Mouse (Mus musculus) midbrain, embryonic 15.5 days (tissue): ENCODE data around the gene 1810037I17Rik. TPM values are rescaled to one million over a fixed set of nuclear protein-coding genes. Genes with fewer than 3 reads are reported as not detected.
A peak's percentile ranks its signal among the peaks of the same experiment; 100 is the strongest.

ENCODE experiments used
- ATAC-seq: fragments of 200-750 bp; cut with Nextera tagmentation; replicated peaks from 2 replicates; pipeline ENCODE4 v1.8.0; 2017; ENCODE audit warnings: moderate TSS enrichment
- H3K27ac ChIP-seq: fragments of 300-500 bp; sonication (generic); 2 replicates; pipeline ENCODE4 v1.5.1; 2015; ENCODE audit warnings: mild to moderate bottlenecking, inconsistent platforms
- H3K27me3 ChIP-seq: fragments of 300-500 bp; sonication (generic); replicated peaks from 2 replicates; pipeline ENCODE4 v1.6.1; 2015; ENCODE audit warnings: inconsistent platforms
- H3K36me3 ChIP-seq: fragments of 300-500 bp; sonication (generic); replicated peaks from 2 replicates; pipeline ENCODE4 v1.6.1; 2015; ENCODE audit warnings: inconsistent platforms
- H3K4me1 ChIP-seq: fragments of 300-500 bp; sonication (generic); 2 replicates; pipeline ENCODE4 v1.6.1; 2015; ENCODE audit warnings: inconsistent platforms
- H3K4me2 ChIP-seq: fragments of 300-500 bp; sonication (generic); 2 replicates; pipeline ENCODE4 v1.6.1; 2015; ENCODE audit warnings: inconsistent platforms, mild to moderate bottlenecking, moderate library complexity
- H3K4me3 ChIP-seq: fragments of 300-500 bp; sonication (generic); 2 replicates; pipeline ENCODE4 v1.5.1; 2015; ENCODE audit warnings: mild to moderate bottlenecking, inconsistent platforms
- H3K9ac ChIP-seq: fragments of 300-500 bp; sonication (generic); 2 replicates; pipeline ENCODE4 v1.6.1; 2015; ENCODE audit warnings: mild to moderate bottlenecking, inconsistent platforms
- H3K9me3 ChIP-seq: fragments of 300-500 bp; sonication (generic); 2 replicates; pipeline ENCODE4 v1.6.1; 2016; ENCODE audit warnings: inconsistent platforms
- WGBS: fragments of 180-500 bp; shearing (Covaris S2); methylation state at CpG from one replicate; pipeline ENCODE4 v1.1.7; 2015; ENCODE audit warnings: mixed read lengths; 5-methylcytosine and 5-hydroxymethylcytosine counted together
- polyA plus RNA-seq: library from polyadenylated mRNA; unstranded; fragments of >200 nt; fragmentation: Nextera tagmentation; extraction: Ambion mirVana; gene quantifications from 2 replicates; pipeline ENCODE4 v1.2.1, GENCODE M21; 2015

Gene 1810037I17Rik
- 61.9 and 65.0 TPM in 2 replicates for polyA plus RNA-seq

DNA sequence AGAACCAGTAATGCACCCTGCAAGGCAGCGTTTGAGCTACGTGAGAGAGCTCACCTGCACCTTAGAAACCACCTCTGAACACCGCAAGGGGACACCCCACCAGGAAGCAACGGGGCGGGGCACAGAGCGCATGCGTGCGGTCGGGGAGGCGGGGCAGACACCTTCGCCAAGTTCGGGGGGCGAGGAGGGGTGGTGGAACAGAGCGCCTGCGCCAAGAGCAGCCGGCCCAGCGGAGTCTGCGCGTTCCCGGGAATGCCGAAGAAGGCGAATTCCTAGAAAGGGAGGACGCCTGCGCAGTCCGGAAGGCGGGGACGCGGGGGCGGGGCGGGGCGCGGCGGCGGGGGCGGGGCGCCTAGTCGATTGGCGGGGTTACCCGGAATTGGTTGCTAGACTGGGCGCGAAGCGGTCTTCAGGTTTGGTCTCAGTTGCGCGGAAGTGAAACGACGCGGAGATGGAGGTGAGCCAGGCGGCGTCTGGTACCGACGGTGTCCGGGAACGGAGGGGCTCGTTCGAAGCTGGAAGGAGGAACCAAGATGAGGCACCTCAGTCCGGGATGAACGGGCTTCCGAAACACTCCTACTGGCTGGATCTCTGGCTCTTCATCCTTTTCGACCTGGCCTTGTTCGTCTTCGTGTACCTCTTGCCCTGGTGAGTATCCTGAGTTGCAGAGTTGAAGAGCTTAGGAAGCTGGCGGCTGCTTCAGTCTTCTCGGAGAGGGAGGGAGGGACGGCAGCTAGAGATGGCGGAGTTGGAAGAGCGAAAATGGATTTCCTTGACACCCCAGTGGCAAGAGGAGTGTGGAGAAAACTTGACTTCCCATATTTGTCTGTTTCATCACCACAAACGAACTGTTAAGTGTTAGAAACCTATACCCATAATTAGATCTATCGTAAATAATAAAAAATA, at the start of gene 1810037I17Rik:
TSS of gene 1810037I17Rik (plus strand) at position 195 of the 906 bp plus-strand sequence.
- Histone ChIP-seq H3K4me1 (peaks cover 12% of the 10 kb centered on the region), H3K27ac (peak within 1 kb of the TSS; percentile 82), H3K36me3 (no peaks in the 10 kb centered on the region), H3K4me3 (peak within 1 kb of the TSS; percentile 68), H3K9me3 (no peaks in the 10 kb centered on the region), H3K4me2 (peak within 1 kb of the TSS; percentile 63), H3K9ac (peak within 1 kb of the TSS; percentile 58), H3K27me3 (no peaks in the 10 kb centered on the region)
- under 1% methylated on average over 68 of the region's 68 CpGs for WGBS
- ATAC-seq = peak; percentile 100

DNA sequence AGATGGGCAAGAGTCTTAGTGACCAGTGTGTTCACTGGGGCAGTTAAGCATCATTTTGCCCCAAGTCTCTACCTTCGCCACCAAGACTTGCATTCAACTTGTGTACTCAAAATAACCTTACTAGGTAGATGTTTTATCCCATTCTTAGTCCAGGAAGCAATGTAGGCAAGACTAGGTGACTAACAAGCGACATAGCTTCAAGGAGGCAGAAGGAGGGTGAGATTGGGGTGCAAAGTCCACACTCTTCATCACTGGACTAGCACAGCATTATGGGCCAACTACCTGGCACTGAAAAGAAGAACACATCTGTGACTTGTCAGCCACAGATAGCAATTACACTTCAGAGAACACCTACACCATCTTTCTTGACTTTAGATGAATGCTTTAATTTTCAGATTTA, 47.1 kb upstream of the 1810037I17Rik start:
- Histone ChIP-seq H3K4me2 (no peak overlapping the region), H3K4me1 (no peaks in the 10 kb centered on the region), H3K27me3 (no peaks in the 10 kb centered on the region), H3K4me3 (no peak overlapping the region), H3K27ac (no peak overlapping the region), H3K9me3 (no peaks in the 10 kb centered on the region), H3K9ac (no peak overlapping the region), H3K36me3 (no peaks in the 10 kb centered on the region)
- WGBS = 97% methylated on average over 2 of the region's 2 CpGs
- no peak for ATAC-seq

GRCm38 (mm10) chr3:122877543-122877942, 46.5 kb upstream of the 1810037I17Rik start:
- no peak overlapping the region for H3K9ac ChIP-seq
- ATAC-seq = no peak
- H3K9me3 ChIP-seq = no peaks in the 10 kb centered on the region
- H3K4me3 ChIP-seq = no peak overlapping the region
- H3K27me3 ChIP-seq = no peaks in the 10 kb centered on the region
- H3K27ac ChIP-seq = no peak overlapping the region
- H3K4me2 ChIP-seq = no peak overlapping the region
- H3K4me1 ChIP-seq = no peaks in the 10 kb centered on the region
- 93% methylated on average over 3 of the region's 3 CpGs for WGBS
- no peaks in the 10 kb centered on the region for H3K36me3 ChIP-seq

GRCm38 (mm10) chr3:122878705-122879315, 45.2 kb upstream of the 1810037I17Rik start:
- 87% methylated on average over 8 of the region's 8 CpGs for WGBS
- ATAC-seq = no peak

GRCm38 (mm10) chr3:122887505-122888301, 36.3 kb upstream of the 1810037I17Rik start:
- Histone ChIP-seq H3K4me1 (no peaks in the 10 kb centered on the region), H3K4me2 (no peak overlapping the region), H3K9me3 (no peaks in the 10 kb centered on the region), H3K9ac (no peak overlapping the region), H3K27me3 (no peaks in the 10 kb centered on the region), H3K4me3 (no peak overlapping the region), H3K36me3 (no peaks in the 10 kb centered on the region), H3K27ac (no peak overlapping the region)
- no peak for ATAC-seq
- WGBS = 76% methylated on average over 4 of the region's 4 CpGs

More at GRCm38 (mm10) chr3:122878705-122879315, 45.2 kb upstream of the 1810037I17Rik start:
- no peaks in the 10 kb centered on the region for H3K9me3 ChIP-seq
- H3K36me3 ChIP-seq = no peaks in the 10 kb centered on the region
- no peaks in the 10 kb centered on the region for H3K27me3 ChIP-seq
- H3K4me3 ChIP-seq = no peak overlapping the region
- no peak overlapping the region for H3K9ac ChIP-seq
- no peak overlapping the region for H3K27ac ChIP-seq
- no peaks in the 10 kb centered on the region for H3K4me1 ChIP-seq
- H3K4me2 ChIP-seq = no peak overlapping the region

DNA sequence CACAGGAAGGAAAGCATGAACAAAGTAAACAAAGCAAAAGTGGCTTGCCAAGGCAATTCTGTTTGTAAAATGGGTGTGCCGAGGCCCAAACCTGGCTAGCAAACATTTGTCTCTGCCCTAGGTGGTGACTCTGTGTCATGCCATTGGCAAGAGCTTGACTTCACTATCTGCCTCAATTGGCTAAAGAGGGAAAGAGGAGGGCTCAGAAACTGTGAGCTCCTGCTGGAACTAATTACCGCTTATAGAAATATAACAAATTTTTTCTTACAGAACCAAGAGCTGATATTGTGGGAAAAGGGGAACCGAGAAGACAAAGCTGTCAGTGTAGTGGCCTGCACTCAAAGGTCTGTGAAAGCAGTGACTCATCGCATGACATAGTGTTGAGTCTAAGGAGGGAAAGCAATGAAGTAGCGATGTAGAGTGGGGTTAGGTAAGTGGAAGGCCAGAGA, 35.6 kb upstream of the 1810037I17Rik start:
- Histone ChIP-seq H3K27me3 (no peaks in the 10 kb centered on the region), H3K9ac (no peak overlapping the region), H3K36me3 (no peaks in the 10 kb centered on the region), H3K4me2 (no peak overlapping the region), H3K9me3 (no peaks in the 10 kb centered on the region), H3K27ac (no peak overlapping the region), H3K4me3 (no peak overlapping the region), H3K4me1 (no peaks in the 10 kb centered on the region)
- ATAC-seq = no peak
- WGBS = 88% methylated on average over 5 of the region's 5 CpGs

DNA sequence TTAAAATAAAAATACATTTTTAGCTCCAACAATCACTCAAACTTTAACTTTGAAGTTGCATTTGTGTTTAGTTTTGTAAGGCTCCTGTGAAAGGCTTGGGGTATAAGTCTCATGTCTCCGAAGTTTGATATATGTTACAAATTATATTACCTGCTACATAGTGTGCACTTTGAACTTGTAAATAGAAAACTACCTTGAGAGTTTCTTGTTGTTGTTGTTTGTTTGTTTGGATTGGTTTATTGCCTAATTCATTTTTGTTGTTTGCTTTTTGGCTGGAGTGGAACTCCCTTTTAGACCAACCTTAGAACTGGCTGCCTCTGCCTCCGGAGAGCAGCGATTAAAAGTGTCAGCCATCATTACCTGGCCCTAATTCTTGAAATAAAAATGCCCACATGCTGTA, 29.2 kb upstream of the 1810037I17Rik start, which contains the start of gene Fabp2:
TSS of gene Fabp2 (plus strand) at position 301 of the 400 bp plus-strand sequence.
- Histone ChIP-seq H3K9ac (no peak within 1 kb of the TSS), H3K36me3 (no peaks in the 10 kb centered on the region), H3K9me3 (no peaks in the 10 kb centered on the region), H3K4me2 (no peak within 1 kb of the TSS), H3K4me1 (no peaks in the 10 kb centered on the region), H3K27ac (no peak within 1 kb of the TSS), H3K4me3 (no peak within 1 kb of the TSS), H3K27me3 (no peaks in the 10 kb centered on the region)
- no peak for ATAC-seq
- 96% methylated on average over 3 of the region's 3 CpGs for WGBS

DNA sequence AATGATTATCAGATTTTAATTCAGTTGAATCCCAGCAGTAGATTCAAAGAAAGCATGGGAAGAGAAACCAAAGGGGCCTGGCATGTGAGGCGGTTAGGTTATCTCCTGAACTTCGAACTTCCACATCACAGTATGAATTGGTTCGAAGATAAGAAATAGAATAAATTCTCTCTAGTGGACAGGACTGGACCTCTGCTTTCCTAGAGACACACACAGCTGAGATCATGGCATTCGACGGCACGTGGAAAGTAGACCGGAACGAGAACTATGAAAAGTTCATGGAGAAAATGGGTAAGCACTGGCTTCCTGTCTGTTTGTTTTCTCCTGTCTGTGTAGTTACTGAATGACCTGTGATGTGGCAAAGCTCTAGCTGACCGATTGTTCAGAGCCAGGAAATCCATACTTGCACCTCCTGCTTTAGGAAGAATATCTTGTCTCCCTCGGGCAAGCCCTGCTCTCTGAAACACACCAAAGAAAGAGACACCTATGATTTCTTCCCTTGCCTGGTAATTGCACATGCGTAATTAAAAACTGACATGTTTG, 28.7 kb upstream of the 1810037I17Rik start:
- H3K27me3 ChIP-seq = no peaks in the 10 kb centered on the region
- H3K4me2 ChIP-seq = no peak overlapping the region
- ATAC-seq = no peak
- H3K9me3 ChIP-seq = no peaks in the 10 kb centered on the region
- no peaks in the 10 kb centered on the region for H3K4me1 ChIP-seq
- WGBS = 87% methylated on average over 11 of the region's 11 CpGs
- H3K4me3 ChIP-seq = no peak overlapping the region
- H3K36me3 ChIP-seq = no peaks in the 10 kb centered on the region
- H3K9ac ChIP-seq = no peak overlapping the region
- no peak overlapping the region for H3K27ac ChIP-seq

GRCm38 (mm10) chr3:122898254-122898653, 25.7 kb upstream of the 1810037I17Rik start:
- no peak overlapping the region for H3K27ac ChIP-seq
- H3K4me2 ChIP-seq = no peak overlapping the region
- no peaks in the 10 kb centered on the region for H3K27me3 ChIP-seq
- ATAC-seq = no peak
- 69% methylated on average over 6 of the region's 6 CpGs for WGBS
- H3K36me3 ChIP-seq = no peaks in the 10 kb centered on the region
- H3K9me3 ChIP-seq = no peaks in the 10 kb centered on the region
- no peaks in the 10 kb centered on the region for H3K4me1 ChIP-seq
- no peak overlapping the region for H3K4me3 ChIP-seq
- H3K9ac ChIP-seq = no peak overlapping the region

DNA sequence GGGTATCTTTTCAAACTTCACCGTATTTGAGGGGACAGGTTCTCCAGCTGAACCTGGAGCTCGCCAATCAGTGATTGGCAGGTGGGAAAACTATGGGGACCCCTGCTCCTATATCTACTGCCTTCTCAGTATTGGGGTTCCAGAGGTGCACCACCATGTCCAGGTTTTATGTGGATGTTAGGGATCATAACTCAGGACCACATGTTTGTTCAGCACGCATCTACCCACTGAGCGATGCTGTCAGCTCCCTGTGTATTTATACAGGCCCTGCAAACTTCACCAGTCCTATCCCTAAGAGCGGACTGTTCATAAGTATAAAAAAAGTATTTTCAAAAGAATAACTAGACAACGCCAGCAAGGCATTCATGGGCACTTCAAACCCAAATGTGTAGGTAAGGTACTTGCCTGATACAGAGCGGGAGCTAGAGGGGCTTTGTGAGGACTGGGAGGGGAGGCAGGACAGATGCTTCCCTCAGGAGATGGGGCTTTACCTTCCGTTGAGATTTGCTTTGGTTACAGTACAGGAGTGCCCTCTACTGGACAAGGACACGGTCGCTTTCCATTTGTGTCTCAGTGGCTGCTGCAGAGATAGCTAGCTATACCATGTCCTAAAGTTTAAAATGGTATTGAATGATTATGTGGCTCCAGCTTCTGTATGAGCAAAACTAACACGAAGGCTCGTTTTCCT, 20.1 kb upstream of the 1810037I17Rik start:
- no peak overlapping the region for H3K4me3 ChIP-seq
- H3K27me3 ChIP-seq = no peaks in the 10 kb centered on the region
- H3K4me2 ChIP-seq = no peak overlapping the region
- no peaks in the 10 kb centered on the region for H3K9me3 ChIP-seq
- 42% methylated on average over 12 of the region's 12 CpGs for WGBS
- no peak overlapping the region for H3K27ac ChIP-seq
- H3K4me1 ChIP-seq = no peaks in the 10 kb centered on the region
- ATAC-seq = peak; percentile 70; the same call in 1 of the 2 replicates
- H3K9ac ChIP-seq = no peak overlapping the region
- H3K36me3 ChIP-seq = no peaks in the 10 kb centered on the region

DNA sequence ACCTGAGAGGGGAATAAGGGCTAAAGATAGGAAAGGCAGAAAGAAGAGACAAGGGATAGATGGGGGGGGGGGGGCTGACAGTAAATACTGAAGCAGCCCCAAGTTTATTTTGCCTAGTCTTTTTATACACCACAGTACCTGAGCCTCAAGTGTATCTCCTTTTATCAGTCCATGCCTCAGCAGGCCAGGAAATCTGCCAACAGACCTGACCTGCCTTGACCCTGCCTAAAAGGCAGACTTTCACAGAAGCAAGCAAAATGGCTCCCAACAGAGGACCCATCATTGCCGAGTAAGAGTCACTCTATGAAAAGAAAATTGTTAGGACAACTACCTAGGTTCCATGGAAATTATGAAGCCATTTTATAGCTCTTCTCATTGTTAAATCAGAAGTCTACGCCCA, 16.2 kb upstream of the 1810037I17Rik start:
- Histone ChIP-seq H3K4me2 (no peak overlapping the region), H3K27me3 (no peaks in the 10 kb centered on the region), H3K27ac (no peak overlapping the region), H3K4me3 (no peak overlapping the region), H3K4me1 (no peaks in the 10 kb centered on the region), H3K9ac (no peak overlapping the region), H3K36me3 (no peaks in the 10 kb centered on the region), H3K9me3 (no peaks in the 10 kb centered on the region)
- no peak for ATAC-seq
- WGBS = 91% methylated on average over 2 of the region's 2 CpGs
